14 mouse cellular contexts compared by ENCODE assay signal in the genomic region with DNA sequence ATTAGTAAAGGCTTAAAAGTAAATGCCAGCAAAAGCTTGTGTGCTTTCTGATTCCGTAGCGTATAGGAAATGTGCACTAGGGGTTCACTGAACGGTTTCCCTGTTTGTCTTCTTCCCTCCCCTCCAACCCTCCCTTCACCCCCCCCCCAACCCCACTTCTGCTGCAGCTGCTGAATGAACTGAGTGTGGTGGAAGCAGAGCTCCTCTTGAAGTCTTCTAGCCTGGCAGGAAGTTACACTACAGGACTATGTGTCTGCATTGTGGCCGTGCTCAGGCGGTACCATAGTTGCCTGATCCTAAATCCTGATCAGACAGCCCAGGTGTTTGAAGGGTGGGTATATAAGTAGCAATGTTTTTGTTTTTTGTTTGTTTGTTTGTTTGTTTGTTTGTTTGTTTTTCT. TPM values are rescaled to one million over a fixed set of nuclear protein-coding genes. Genes with fewer than 3 reads are reported as not detected.
A peak's percentile ranks its signal among the peaks of the same experiment; 100 is the strongest.
DNase-seq lines count a peak whose midpoint lies in the region; ATAC-seq lines count a peak whose summit lies in the region.
"Had no signal": no experiment of that assay in that cellular context is flagged by ENCODE, and none has a peak within 500 bp of the region (broad histone marks: within the 10 kb centered on the region; RNA-seq: fewer than 3 reads in every experiment).

No protein-coding gene starts in this region.

- peak; percentile 96 for ATAC-seq in common myeloid progenitor, adult 5-6 weeks (replicated peaks; ENCODE audit: low read depth, poor library complexity, severe bottlenecking)
- ATAC-seq: forebrain, embryonic 15.5 days had no signal

- DNase-seq in layer of hippocampus, adult 9-11 months, result peak; percentile 42
- no peak for DNase-seq in layer of hippocampus, postnatal 25 days (ENCODE audit: extremely low spot score in 1 of 2, low spot score in 1 of 2)
- peak; percentile 73 for DNase-seq in naive thymus-derived CD4-positive, alpha-beta T cell, adult 2 months (ENCODE audit: low read depth)
- peak; percentile 66 for DNase-seq in thymus, postnatal 4 days
- DNase-seq in cerebellum, adult 18-20 months, result no peak
- no peak for DNase-seq in right cerebral cortex, postnatal 25 days
- no peak for DNase-seq in adrenal gland, postnatal 10 days
- DNase-seq: cerebellum, adult 8-10 months; kidney, adult 2 months; lung, postnatal 10 days had no signal

RNA-seq across cellular contexts. Expression of a gene that starts 24.2 kb away (rescaled TPM):
- 10 to 100 TPM in 1 of 2 experiments, 1 to 10 TPM in 1; 9.3 to 10.4 TPM for total RNA-seq in layer of hippocampus, postnatal 25 days (2021)
- total RNA-seq in common myeloid progenitor, adult 5-6 weeks (2017), result 0.58 and 0.91 TPM in 2 replicates
- total RNA-seq in adrenal gland, postnatal 10 days (2021), result 1 to 10 TPM; 1.7 TPM

RNA-seq across cellular contexts. Expression of a gene that starts 27.8 kb away (rescaled TPM):
- total RNA-seq in layer of hippocampus, postnatal 25 days (2021), result 10 to 100 TPM; 45.8 to 52.1 TPM
- 0.15 TPM in 1 of 2 replicates, not detected in the other for total RNA-seq in common myeloid progenitor, adult 5-6 weeks (2017)
- 1 to 10 TPM; 3.3 to 3.5 TPM for total RNA-seq in adrenal gland, postnatal 10 days (2021)

RNA-seq across cellular contexts. Expression of a gene that starts 40.0 kb away (rescaled TPM):
- total RNA-seq in layer of hippocampus, postnatal 25 days (2021), result not detected
- 0.14 TPM in 1 of 2 replicates, not detected in the other for total RNA-seq in common myeloid progenitor, adult 5-6 weeks (2017)
- total RNA-seq in adrenal gland, postnatal 10 days (2021), result not detected
- total RNA-seq: gastrocnemius, adult 8-10 months; left cerebral cortex, postnatal 10 days had no signal

Comparison
In these comparisons a context has a peak if more than half of its experiments do, and no peak if none do; other contexts are left out.
1. DNase-seq: peak in layer of hippocampus, adult 9-11 months (single experiment), naive thymus-derived CD4-positive, alpha-beta T cell, adult 2 months (single experiment) and thymus, postnatal 4 days (single experiment); none in layer of hippocampus, postnatal 25 days (0 of 2), cerebellum, adult 18-20 months (0 of 2), right cerebral cortex, postnatal 25 days (single experiment) and adrenal gland, postnatal 10 days (single experiment).
2. RNA of a gene that starts 27.8 kb away (total RNA-seq): 45.8 to 52.1 TPM in layer of hippocampus, postnatal 25 days; 3.3 to 3.5 TPM in adrenal gland, postnatal 10 days and 0.15 TPM in common myeloid progenitor, adult 5-6 weeks; every median in the first group is over 10 times any median in the second.